Mouse (Mus musculus) mature B cell (primary cell): ENCODE data around the gene Setx.

Experiments
- in situ Hi-C: fragments of 300-500 bp; cut with MboI; formaldehyde crosslinking; loops from 2 replicates; pipeline ENCODE4 v1.14.3; 2019

Gene Setx

GRCm38 (mm10) chr2:29218831-29219230, 94.8 kb downstream of the Setx start:
- in situ Hi-C loops = no loop called here

GRCm38 (mm10) chr2:29222302-29222701, 98.3 kb downstream of the Setx start:
- in situ Hi-C loops = no loop called here

- in situ Hi-C loops = no loop called here
Observed at GRCm38 (mm10) chr2:29223591-29224262, 99.7 kb downstream of the Setx start.

DNA sequence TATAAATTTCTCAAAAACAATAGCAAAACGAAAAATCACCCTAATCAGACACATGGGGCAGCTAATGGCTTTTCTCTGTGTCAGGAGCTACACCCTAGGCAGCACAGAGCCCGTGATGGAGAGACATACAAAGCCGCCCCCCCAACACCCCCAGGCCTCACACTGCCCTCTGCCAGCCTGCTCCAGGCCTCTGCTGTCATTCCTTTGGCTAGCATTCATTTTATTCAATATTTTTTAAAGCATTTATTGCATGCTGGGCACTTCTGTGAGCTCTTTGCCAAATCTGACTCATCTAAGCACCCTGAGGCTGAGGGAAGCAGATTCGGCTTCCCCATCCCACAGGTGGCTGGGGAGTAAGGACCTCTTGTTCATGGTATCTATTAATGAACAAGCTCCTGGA, 102.7 kb downstream of the Setx start:
- in situ Hi-C loops = no loop called here

GRCm38 (mm10) chr2:29230191-29230835, 106.3 kb downstream of the Setx start:
- in situ Hi-C loops = no loop called here
